Mouse (Mus musculus): ENCODE results near the gene Map4k4. TPM values are rescaled to one million over a fixed set of nuclear protein-coding genes. Genes with fewer than 3 reads are reported as not detected.

Gene Map4k4
- total RNA-seq, 2 experiments from 2014 or later: 181 to 198 TPM

GRCm38 (mm10) chr1:39895097-39895496 lies 5.6 kb upstream of the Map4k4 start:
- DNase-seq (ENCODE audit: extremely low spot score in 1 of 2, low spot score in 2 of 2): no peak
- intact Hi-C loops (cut with DNase I): no loop called here

- DNase-seq (ENCODE audit: extremely low spot score in 1 of 2, low spot score in 2 of 2): no peak
- intact Hi-C loops (cut with DNase I): no loop called here
Observed at GRCm38 (mm10) chr1:39895506-39895905, 5.2 kb upstream of the Map4k4 start.

- intact Hi-C loops (cut with DNase I): no loop called here
Observed at GRCm38 (mm10) chr1:39896581-39896980, 4.1 kb upstream of the Map4k4 start.

GRCm38 (mm10) chr1:39898686-39899085 lies 2.0 kb upstream of the Map4k4 start:
- no peak for DNase-seq (ENCODE audit: extremely low spot score in 1 of 2, low spot score in 2 of 2)
- intact Hi-C loops (cut with DNase I): no loop called here

More at GRCm38 (mm10) chr1:39896581-39896980, 4.1 kb upstream of the Map4k4 start:
- DNase-seq (ENCODE audit: extremely low spot score in 1 of 2, low spot score in 2 of 2): no peak

- DNase-seq (ENCODE audit: extremely low spot score in 1 of 2, low spot score in 2 of 2): peak in 1 of 2 experiments; percentile 68
- intact Hi-C loops (cut with DNase I): loop anchor here (5.0 to 10.0 kb wide), 4 partner anchors 36 to 216 kb away; no protein-coding TSS in a partner anchor
Observed at GRCm38 (mm10) chr1:39901063-39901811, 524 bp downstream of the Map4k4 start.

GRCm38 (mm10) chr1:39901851-39902703 lies 1.4 kb downstream of the Map4k4 start:
- intact Hi-C loops (cut with DNase I): loop anchor here (5.0 to 10.0 kb wide), 4 partner anchors 35 to 217 kb away; no protein-coding TSS in a partner anchor
- DNase-seq (ENCODE audit: extremely low spot score in 1 of 2, low spot score in 2 of 2): peak in 1 of 2 experiments; percentile 44

- DNase-seq (ENCODE audit: extremely low spot score in 1 of 2, low spot score in 2 of 2): peak; percentile 47 to 53
- intact Hi-C loops (cut with DNase I): loop anchor here (5.0 to 10.0 kb wide), 4 partner anchors 35 to 218 kb away; no protein-coding TSS in a partner anchor
Observed at GRCm38 (mm10) chr1:39902704-39903151, 2.0 kb downstream of the Map4k4 start.

GRCm38 (mm10) chr1:39904720-39905119 lies 4.0 kb downstream of the Map4k4 start:
- no peak for DNase-seq (ENCODE audit: extremely low spot score in 1 of 2, low spot score in 2 of 2)

GRCm38 (mm10) chr1:39906921-39907320 lies 6.2 kb downstream of the Map4k4 start:
- intact Hi-C loops (cut with DNase I): loop anchor here (10.0 kb wide), 1 partner anchor 222 kb away; no protein-coding TSS in a partner anchor
- peak in 1 of 2 experiments; percentile 39 for DNase-seq (ENCODE audit: extremely low spot score in 1 of 2, low spot score in 2 of 2)

More at GRCm38 (mm10) chr1:39904720-39905119, 4.0 kb downstream of the Map4k4 start:
- intact Hi-C loops (cut with DNase I): loop anchor here (5.0 to 10.0 kb wide), 4 partner anchors 33 to 220 kb away; no protein-coding TSS in a partner anchor

- intact Hi-C loops (cut with DNase I): loop anchor here (10.0 kb wide), 1 partner anchor 224 kb away; no protein-coding TSS in a partner anchor
- DNase-seq (ENCODE audit: extremely low spot score in 1 of 2, low spot score in 2 of 2): no peak
Observed at GRCm38 (mm10) chr1:39908976-39909375, 8.3 kb downstream of the Map4k4 start.

- peak in 1 of 2 experiments; percentile 60 for DNase-seq (ENCODE audit: extremely low spot score in 1 of 2, low spot score in 2 of 2)
- intact Hi-C loops (cut with DNase I): no loop called here
Observed at GRCm38 (mm10) chr1:39911446-39911845, 10.7 kb downstream of the Map4k4 start.

GRCm38 (mm10) chr1:39913256-39913655 lies 12.5 kb downstream of the Map4k4 start:
- no peak for DNase-seq (ENCODE audit: extremely low spot score in 1 of 2, low spot score in 2 of 2)
- intact Hi-C loops (cut with DNase I): no loop called here

- intact Hi-C loops (cut with DNase I): no loop called here
- no peak for DNase-seq (ENCODE audit: extremely low spot score in 1 of 2, low spot score in 2 of 2)
Observed at GRCm38 (mm10) chr1:39916144-39916543, 15.4 kb downstream of the Map4k4 start.

GRCm38 (mm10) chr1:39917855-39918516 lies 17.3 kb downstream of the Map4k4 start:
- no peak for DNase-seq (ENCODE audit: extremely low spot score in 1 of 2, low spot score in 2 of 2)
- intact Hi-C loops (cut with DNase I): no loop called here

- intact Hi-C loops (cut with DNase I): no loop called here
- DNase-seq (ENCODE audit: extremely low spot score in 1 of 2, low spot score in 2 of 2): peak in 1 of 2 experiments; percentile 12
Observed at GRCm38 (mm10) chr1:39918517-39919115, 17.9 kb downstream of the Map4k4 start.

- intact Hi-C loops (cut with DNase I): no loop called here
- DNase-seq (ENCODE audit: extremely low spot score in 1 of 2, low spot score in 2 of 2): no peak
Observed at GRCm38 (mm10) chr1:39920616-39921015, 19.9 kb downstream of the Map4k4 start.

GRCm38 (mm10) chr1:39921996-39922395 lies 21.3 kb downstream of the Map4k4 start:
- intact Hi-C loops (cut with DNase I): no loop called here
- no peak for DNase-seq (ENCODE audit: extremely low spot score in 1 of 2, low spot score in 2 of 2)

- intact Hi-C loops (cut with DNase I): no loop called here
- DNase-seq (ENCODE audit: extremely low spot score in 1 of 2, low spot score in 2 of 2): peak; percentile 36 to 37
Observed at GRCm38 (mm10) chr1:39922714-39923113, 22.0 kb downstream of the Map4k4 start.

Data from left cerebral cortex, postnatal 10 days (tissue).